Mouse (Mus musculus) liver, embryonic 15.5 days (tissue): ENCODE results near the gene Olfr859. TPM values are rescaled to one million over a fixed set of nuclear protein-coding genes. Genes with fewer than 3 reads are reported as not detected.
"Not testable (repeated sequence)": the region's sequence is repeated elsewhere in the genome, so short reads cannot be mapped to it uniquely, and the experiment has no call there.

Source experiments
- ATAC-seq: fragments of 200-750 bp; cut with Nextera tagmentation; 2 replicates; pipeline ENCODE4 v1.8.0; 2017; ENCODE audit warnings: moderate number of reproducible peaks, mild to moderate bottlenecking, moderate library complexity; ENCODE audit not compliant: insufficient read depth
- H3K27ac ChIP-seq: fragments of 300-500 bp; sonication (generic); replicated peaks from 2 replicates; pipeline ENCODE4 v1.5.1; 2015; ENCODE audit warnings: mild to moderate bottlenecking, inconsistent platforms
- H3K27me3 ChIP-seq: fragments of 300-500 bp; sonication (generic); 2 replicates; pipeline ENCODE4 v1.6.1; 2015; ENCODE audit warnings: mild to moderate bottlenecking, inconsistent platforms
- H3K36me3 ChIP-seq: fragments of 300-500 bp; sonication (generic); replicated peaks from 2 replicates; pipeline ENCODE4 v1.6.1; 2015; ENCODE audit warnings: moderate library complexity, mild to moderate bottlenecking, inconsistent platforms
- H3K4me1 ChIP-seq: fragments of 300-500 bp; sonication (generic); replicated peaks from 2 replicates; pipeline ENCODE4 v1.6.1; 2015; ENCODE audit warnings: inconsistent platforms
- H3K4me2 ChIP-seq: fragments of 300-500 bp; sonication (generic); 2 replicates; pipeline ENCODE4 v1.6.1; 2015; ENCODE audit warnings: moderate library complexity, mild to moderate bottlenecking, inconsistent platforms
- H3K4me3 ChIP-seq: fragments of 300-500 bp; sonication (generic); replicated peaks from 2 replicates; pipeline ENCODE4 v1.5.1; 2015; ENCODE audit warnings: mild to moderate bottlenecking, inconsistent platforms
- H3K9ac ChIP-seq: fragments of 300-500 bp; sonication (generic); 2 replicates; pipeline ENCODE4 v1.6.1; 2015; ENCODE audit warnings: moderate library complexity, mild to moderate bottlenecking, inconsistent platforms
- H3K9me3 ChIP-seq: fragments of 300-500 bp; sonication (generic); replicated peaks from 2 replicates; pipeline ENCODE4 v1.6.1; 2016; ENCODE audit warnings: inconsistent platforms
- WGBS: fragments of 180-500 bp; shearing (Covaris S2); methylation state at CpG from one replicate; pipeline ENCODE4 v1.1.7; 2015; ENCODE audit warnings: mixed read lengths; ENCODE audit not compliant: insufficient replicate concordance; 5-methylcytosine and 5-hydroxymethylcytosine counted together
- polyA plus RNA-seq: library from polyadenylated mRNA; unstranded; fragments of >200 nt; fragmentation: Nextera tagmentation; extraction: Ambion mirVana; gene quantifications from 2 replicates; pipeline ENCODE4 v1.2.1, GENCODE M21; 2015

Gene Olfr859
- not detected in 2 replicates for polyA plus RNA-seq

- not testable (repeated sequence) for H3K36me3 ChIP-seq
Measured at GRCm38 (mm10) chr9:19804606-19805005, at the start of gene Olfr859. Olfr859 (plus strand) TSS chr9:19804906.

DNA sequence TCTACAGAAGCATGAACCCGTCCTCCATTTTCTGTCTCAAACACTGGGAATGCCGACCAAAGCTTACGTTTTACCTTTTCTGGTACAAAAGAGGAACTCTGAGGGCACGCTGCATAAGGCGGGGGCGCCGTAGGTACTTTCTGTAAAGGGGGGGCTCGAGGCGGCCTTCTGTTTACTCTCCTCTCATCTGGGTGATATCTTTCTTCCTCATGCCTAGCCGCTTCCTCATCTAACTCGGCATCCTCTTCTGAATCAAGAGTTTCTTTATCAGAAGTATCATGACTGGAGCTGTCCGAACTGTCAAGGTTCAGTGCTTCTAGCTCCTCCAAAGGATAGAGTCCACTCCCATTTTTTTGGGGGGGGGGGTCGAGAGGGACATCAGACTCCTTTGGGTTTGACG is 35.6 kb upstream of the Olfr859 start:
- 64% methylated on average over 14 of the region's 14 CpGs for WGBS
- no peak for ATAC-seq
- Histone ChIP-seq H3K27ac (no peak overlapping the region), H3K4me2 (no peak overlapping the region), H3K36me3 (no peaks in the 10 kb centered on the region), H3K4me3 (no peak overlapping the region), H3K9ac (no peak overlapping the region), H3K4me1 (no peaks in the 10 kb centered on the region), H3K27me3 (no peaks in the 10 kb centered on the region), H3K9me3 (0 out of 2 replicates have a peak, but pooled peaks cover 3% of the 10 kb centered on the region)

More at GRCm38 (mm10) chr9:19804606-19805005, at the start of gene Olfr859:
- not testable (repeated sequence) for H3K9ac ChIP-seq, H3K4me1 ChIP-seq, H3K27ac ChIP-seq, ATAC-seq, H3K4me3 ChIP-seq, H3K9me3 ChIP-seq, H3K4me2 ChIP-seq, H3K27me3 ChIP-seq
- WGBS, result 34% methylated on average over 1 of the region's 1 CpGs

DNA sequence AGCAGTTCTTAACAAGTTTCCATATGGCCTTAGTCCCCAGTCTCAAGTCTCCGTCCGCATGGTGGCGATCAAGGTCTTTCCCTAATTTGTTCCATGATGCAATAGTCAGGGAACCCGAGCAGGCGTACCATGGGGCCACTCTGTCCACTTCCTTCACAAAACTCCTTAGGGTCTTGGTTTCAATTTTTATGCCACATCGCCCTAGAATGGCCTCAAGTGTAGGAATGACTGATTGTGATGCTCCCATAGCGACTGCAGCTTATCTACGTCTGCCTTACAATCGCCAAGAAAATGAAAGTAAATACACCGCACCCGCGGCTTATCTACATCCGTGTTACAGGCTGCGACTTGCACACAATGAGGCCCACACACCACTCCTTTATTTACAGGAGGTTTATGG is 35.0 kb upstream of the Olfr859 start:
- H3K4me3 ChIP-seq, result no peak overlapping the region
- H3K9me3 ChIP-seq, result 0 out of 2 replicates have a peak, but pooled peaks cover 2% of the 10 kb centered on the region
- H3K9ac ChIP-seq, result no peak overlapping the region
- no peak for ATAC-seq
- H3K27ac ChIP-seq, result no peak overlapping the region
- 78% methylated on average over 14 of the region's 14 CpGs for WGBS
- no peaks in the 10 kb centered on the region for H3K4me1 ChIP-seq
- H3K4me2 ChIP-seq, result no peak overlapping the region
- no peaks in the 10 kb centered on the region for H3K36me3 ChIP-seq
- H3K27me3 ChIP-seq, result no peaks in the 10 kb centered on the region

GRCm38 (mm10) chr9:19779983-19780382 is 24.7 kb upstream of the Olfr859 start, which contains the start of gene Olfr58:
Olfr58 (plus strand) TSS chr9:19780283.
- Histone ChIP-seq H3K9ac (no peak within 1 kb of the TSS), H3K4me1 (no peaks in the 10 kb centered on the region), H3K27me3 (no peaks in the 10 kb centered on the region), H3K27ac (no peak within 1 kb of the TSS), H3K4me3 (no peak within 1 kb of the TSS), H3K9me3 (no peaks in the 10 kb centered on the region), H3K4me2 (no peak within 1 kb of the TSS), H3K36me3 (no peaks in the 10 kb centered on the region)
- no peak for ATAC-seq

DNA sequence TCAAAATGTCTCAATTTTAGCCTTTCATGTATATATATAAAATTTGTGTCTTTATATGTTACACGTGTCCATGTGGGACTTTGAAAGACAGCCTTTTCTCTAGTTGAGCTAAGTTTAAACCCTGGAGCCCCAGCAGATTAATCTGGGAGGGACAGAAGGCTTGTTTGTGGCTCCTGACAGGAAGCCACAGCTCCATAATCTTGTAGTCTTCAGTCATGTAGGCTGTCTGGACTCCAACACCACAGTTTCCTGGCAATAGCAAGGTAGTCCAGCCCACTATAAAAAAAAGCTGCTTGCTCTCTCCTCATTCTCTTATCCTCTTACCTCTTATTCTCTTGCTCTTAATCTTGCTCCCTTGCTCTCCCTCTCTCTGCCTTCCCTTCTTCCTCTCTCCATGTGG is 1.7 kb upstream of the Olfr859 start:
- H3K9ac ChIP-seq, result no peak overlapping the region
- 47% methylated on average over 1 of the region's 1 CpGs for WGBS
- no peaks in the 10 kb centered on the region for H3K4me1 ChIP-seq
- no peak overlapping the region for H3K27ac ChIP-seq
- H3K4me2 ChIP-seq, result no peak overlapping the region
- H3K36me3 ChIP-seq, result no peaks in the 10 kb centered on the region
- no peaks in the 10 kb centered on the region for H3K9me3 ChIP-seq
- H3K4me3 ChIP-seq, result no peak overlapping the region
- no peak for ATAC-seq
- no peaks in the 10 kb centered on the region for H3K27me3 ChIP-seq

DNA sequence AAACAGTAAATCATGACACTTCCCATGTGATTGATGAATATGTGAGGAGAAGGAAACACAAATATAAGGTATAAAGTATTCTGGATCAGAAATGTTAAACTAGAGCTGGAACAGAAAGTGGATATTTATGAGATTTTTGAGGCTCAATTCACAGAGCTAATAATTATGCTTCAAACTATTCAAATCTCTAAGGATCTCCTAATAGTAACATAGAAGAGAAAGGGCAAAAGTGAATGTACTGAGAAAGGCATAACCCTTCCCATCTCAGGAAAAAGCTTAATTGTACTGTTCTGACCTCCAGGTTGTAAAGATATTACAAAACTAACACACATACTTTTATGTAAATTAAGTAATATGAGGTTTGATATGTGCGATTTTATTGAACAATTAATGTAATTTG is 44.9 kb downstream of the Olfr859 start, which contains the start of gene Olfr860:
Gene Olfr860 (minus strand): TSS at position 101 of the 400 bp plus-strand sequence.
- ATAC-seq, result no peak
- WGBS, result 39% methylated on average over 1 of the region's 1 CpGs
- no peak within 1 kb of the TSS for H3K4me3 ChIP-seq

More for the DNA sequence above, 44.9 kb downstream of the Olfr859 start, which contains the start of gene Olfr860:
- H3K4me2 ChIP-seq, result no peak within 1 kb of the TSS
- H3K9me3 ChIP-seq, result no peaks in the 10 kb centered on the region
- H3K27me3 ChIP-seq, result no peaks in the 10 kb centered on the region
- H3K36me3 ChIP-seq, result no peaks in the 10 kb centered on the region
- no peak within 1 kb of the TSS for H3K9ac ChIP-seq
- H3K27ac ChIP-seq, result no peak within 1 kb of the TSS
- no peaks in the 10 kb centered on the region for H3K4me1 ChIP-seq

Other genes starting within 250 kb of the Olfr859 start
- gene Olfr854, start 237.5 kb upstream of the Olfr859 start, polyA plus RNA-seq, result not detected in 2 replicates
- not detected in 2 replicates for gene Olfr855, start 222.3 kb upstream of the Olfr859 start, polyA plus RNA-seq
- 7.0 TPM in 2 replicates for gene Zfp317, start 182.8 kb upstream of the Olfr859 start, polyA plus RNA-seq
- not detected in 2 replicates for gene Olfr857, start 95.5 kb upstream of the Olfr859 start, polyA plus RNA-seq
- not detected in 2 replicates for gene Olfr58, start 24.6 kb upstream of the Olfr859 start, polyA plus RNA-seq
- not detected in 2 replicates for gene Olfr860, start 44.8 kb downstream of the Olfr859 start, polyA plus RNA-seq
- gene Olfr862, start 83.1 kb downstream of the Olfr859 start, polyA plus RNA-seq, result not detected in 2 replicates
- gene Olfr77, start 112.0 kb downstream of the Olfr859 start, polyA plus RNA-seq, result 0.10 and 0.13 TPM in 2 replicates
- gene Olfr866, start 223.1 kb downstream of the Olfr859 start, polyA plus RNA-seq, result not detected in 2 replicates